ENCODE assay signal across 14 mouse cellular contexts in the genomic region with DNA sequence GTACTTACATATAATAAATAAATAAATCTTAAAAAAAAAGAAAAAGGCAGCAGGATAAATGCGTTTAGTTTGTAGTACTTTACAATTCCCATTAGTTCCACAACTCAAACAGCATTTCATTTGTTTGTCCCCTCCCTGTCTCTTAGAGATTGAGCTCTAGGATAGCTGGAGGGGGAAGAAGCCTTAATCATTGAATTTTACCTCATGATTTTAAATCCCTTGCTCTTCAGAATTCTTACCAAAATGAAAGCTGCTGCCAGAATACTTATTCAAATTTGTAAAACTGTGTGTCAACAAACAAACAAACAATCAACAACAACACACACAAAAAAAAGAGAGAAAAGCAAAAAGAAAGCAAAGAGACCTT. TPM values are rescaled to one million over a fixed set of nuclear protein-coding genes. Genes with fewer than 3 reads are reported as not detected.
DNase-seq lines count a peak whose midpoint lies in the region; ATAC-seq and TF ChIP-seq lines count a peak whose summit lies in the region.
"Had no signal": no experiment of that assay in that cellular context is flagged by ENCODE, and none has a peak within 500 bp of the region (broad histone marks: within the 10 kb centered on the region; RNA-seq: fewer than 3 reads in every experiment).

No protein-coding gene starts in this region.

- no peaks in the 10 kb centered on the region for H3K9me3 ChIP-seq in limb, embryonic 12.5 days
- no peaks in the 10 kb centered on the region for H3K9me3 ChIP-seq in limb, embryonic 10.5 days (replicated peaks)
- H3K9me3 ChIP-seq in CH12.LX (replicated peaks; ENCODE audit: low read length) = no peaks in the 10 kb centered on the region
- H3K9me3 ChIP-seq in liver, embryonic 12.5 days (replicated peaks) = no peaks in the 10 kb centered on the region
- H3K9me3 ChIP-seq: forebrain, embryonic 12.5 days had no signal

- no peaks in the 10 kb centered on the region for H3K27me3 ChIP-seq in heart, adult 2 months (ENCODE audit: control insufficient read depth, insufficient read depth, low read length)
- no peaks in the 10 kb centered on the region for H3K27me3 ChIP-seq in limb, embryonic 12.5 days
- H3K27me3 ChIP-seq in limb, embryonic 10.5 days (ENCODE audit: low read depth, poor library complexity, severe bottlenecking) = no peaks in the 10 kb centered on the region
- H3K27me3 ChIP-seq in CH12.LX (replicated peaks) = no peaks in the 10 kb centered on the region
- no peaks in the 10 kb centered on the region for H3K27me3 ChIP-seq in liver, embryonic 12.5 days (replicated peaks)
- H3K27me3 ChIP-seq: forebrain, embryonic 12.5 days had no signal

- H3K4me2 ChIP-seq in limb, embryonic 12.5 days = no peak overlapping the region
- H3K4me2 ChIP-seq in CH12.LX (ENCODE audit: insufficient read depth, low read depth, poor library complexity, severe bottlenecking) = peak overlapping the region; percentile 34; the same call in 1 of the 2 replicates
- H3K4me2 ChIP-seq in liver, embryonic 12.5 days = peak overlapping the region; percentile 79

- no peak overlapping the region for H3K4me3 ChIP-seq in heart, adult 2 months
- no peak overlapping the region for H3K4me3 ChIP-seq in limb, embryonic 12.5 days (replicated peaks)
- H3K4me3 ChIP-seq in limb, embryonic 10.5 days = no peak overlapping the region
- no peak overlapping the region for H3K4me3 ChIP-seq in CH12.LX (replicated peaks in 1 of 3; ENCODE audit: low read depth in 2 of 3, low read length in 2 of 3, poor library complexity in 1 of 3)
- peak overlapping the region; percentile 67 for H3K4me3 ChIP-seq in liver, embryonic 12.5 days

- DNase-seq in heart, adult 2 months = no peak
- no peak for DNase-seq in heart, postnatal 36 days
- DNase-seq in limb, embryonic 10.5 days (ENCODE audit: low spot score) = no peak
- no peak for DNase-seq in CH12.LX (ENCODE audit: extremely low read depth)
- DNase-seq in left cerebral cortex, adult 9 months (ENCODE audit: low spot score in 2 of 2) = no peak
- DNase-seq in left cerebral cortex, postnatal 4 days = no peak
- DNase-seq: gastrocnemius, postnatal 25 days; heart, postnatal 10 days; kidney, adult 11 months; thymus, postnatal 4 days had no signal

- 78% methylated on average over 1 of the region's 1 CpGs for WGBS in heart, adult 2 months
- 96% methylated on average over 1 of the region's 1 CpGs for WGBS in limb, embryonic 12.5 days
- WGBS in limb, embryonic 10.5 days = 91% methylated on average over 1 of the region's 1 CpGs
- WGBS in liver, embryonic 12.5 days (ENCODE audit: insufficient replicate concordance) = 71% methylated on average over 1 of the region's 1 CpGs

- intact Hi-C loops in heart, adult 2 months (cut with DNase I) = no loop called here
- intact Hi-C loops in heart, postnatal 36 days (cut with DNase I) = no loop called here
- intact Hi-C loops in left cerebral cortex, postnatal 4 days (cut with DNase I) = no loop called here

- no peak for ATAC-seq in limb, embryonic 12.5 days (ENCODE audit: insufficient number of reproducible peaks, insufficient read depth, low FRiP score, low TSS enrichment, low read depth)
- no peak for ATAC-seq in liver, embryonic 12.5 days

- dilution Hi-C loops in CH12.LX (cut with MboI; ENCODE audit: extremely low pct_ligation_motif_present, extremely low pct_unique_long_range_greater_than_20kb, low sequenced_read_pairs) = no loop called here

- in situ Hi-C loops in CH12.LX (cut with MboI; ENCODE audit: low pct_ligation_motif_present, low pct_unique_long_range_greater_than_20kb, low sequenced_read_pairs) = no loop called here

- H3K79me2 ChIP-seq in heart, adult 2 months (replicated peaks; ENCODE audit: control insufficient read depth, insufficient read depth, low read length) = no peaks in the 10 kb centered on the region
- H3K79me2 ChIP-seq in CH12.LX (replicated peaks; ENCODE audit: control insufficient read depth, extremely low read depth, insufficient read depth, poor library complexity, severe bottlenecking) = peaks cover 21% of the 10 kb centered on the region

- TF ChIP-seq RAD21 in CH12.LX (IDR thresholded peaks at IDR 0.05; ENCODE audit: low read depth, low read length) = no peak

- TF ChIP-seq POLR2A in heart, adult 2 months (IDR thresholded peaks at IDR 0.05; ENCODE audit: insufficient read depth, low read depth, low read length) = no peak
- no peak for TF ChIP-seq POLR2A in CH12.LX (IDR thresholded peaks at IDR 0.05; ENCODE audit: low read depth, low read length)

- peaks cover 4% of the 10 kb centered on the region for H3K4me1 ChIP-seq in heart, adult 2 months (ENCODE audit: control insufficient read depth, insufficient read depth, low read length)
- H3K4me1 ChIP-seq in limb, embryonic 12.5 days (replicated peaks) = peaks cover 35% of the 10 kb centered on the region
- H3K4me1 ChIP-seq in limb, embryonic 10.5 days = peaks cover 44% of the 10 kb centered on the region
- peaks cover 6 to 43% of the 10 kb centered on the region in 2 experiments for H3K4me1 ChIP-seq in CH12.LX (ENCODE audit: control insufficient read depth in 1 of 2, insufficient read depth in 2 of 2)
- peaks cover 68% of the 10 kb centered on the region for H3K4me1 ChIP-seq in liver, embryonic 12.5 days

- no peaks in the 10 kb centered on the region for H3K36me3 ChIP-seq in heart, adult 2 months (ENCODE audit: control insufficient read depth, insufficient read depth, low read length)
- H3K36me3 ChIP-seq in limb, embryonic 12.5 days = peaks cover 2% of the 10 kb centered on the region; the same call in 1 of the 2 replicates
- peaks cover 5% of the 10 kb centered on the region for H3K36me3 ChIP-seq in limb, embryonic 10.5 days
- peaks cover 3 to 5% of the 10 kb centered on the region in 2 experiments for H3K36me3 ChIP-seq in CH12.LX (replicated peaks in 1 of 2; ENCODE audit: control insufficient read depth in 1 of 2, insufficient read depth in 1 of 2, low read length in 1 of 2)
- peaks cover 9% of the 10 kb centered on the region for H3K36me3 ChIP-seq in liver, embryonic 12.5 days
- H3K36me3 ChIP-seq: forebrain, embryonic 12.5 days had no signal

- TF ChIP-seq EP300 in heart, adult 2 months (IDR thresholded peaks at IDR 0.05; ENCODE audit: insufficient read depth, low read depth, low read length) = no peak
- TF ChIP-seq EP300 in CH12.LX (IDR thresholded peaks at IDR 0.05; ENCODE audit: low read length) = no peak

- peak overlapping the region; percentile 99 for H3K27ac ChIP-seq in heart, adult 2 months
- peak overlapping the region; percentile 100 for H3K27ac ChIP-seq in limb, embryonic 12.5 days
- no peak overlapping the region; the same call in 1 of the 2 replicates for H3K27ac ChIP-seq in limb, embryonic 10.5 days
- no peak overlapping the region for H3K27ac ChIP-seq in CH12.LX (ENCODE audit: insufficient read depth, low read depth)
- peak overlapping the region; percentile 100 for H3K27ac ChIP-seq in liver, embryonic 12.5 days

- no peak for TF ChIP-seq CTCF in heart, adult 2 months (IDR thresholded peaks at IDR 0.05)
- no peak for TF ChIP-seq CTCF in CH12.LX (conservative IDR thresholded peaks at IDR 0.05 in 1 of 2, IDR thresholded peaks at IDR 0.05 in 1 of 2; ENCODE audit: low read depth in 2 of 2, low read length in 2 of 2)

- no peak overlapping the region for H3K9ac ChIP-seq in heart, adult 2 months (ENCODE audit: low read depth, low read length)
- no peak overlapping the region for H3K9ac ChIP-seq in limb, embryonic 12.5 days (replicated peaks)
- no peak overlapping the region for H3K9ac ChIP-seq in CH12.LX (ENCODE audit: insufficient read depth, low read depth)
- peak overlapping the region; percentile 91 for H3K9ac ChIP-seq in liver, embryonic 12.5 days

RNA-seq across cellular contexts. Expression of a gene that starts 1.2 kb away (rescaled TPM):
- total RNA-seq in heart, adult 2 months (2021) = 1 to 10 TPM; 5.9 to 6.5 TPM
- 0.16 and 0.56 TPM in 2 replicates for polyA plus RNA-seq in heart, adult 2 months (2012; rRNA removed)
- 1 to 10 TPM; 8.2 to 8.5 TPM for total RNA-seq in heart, postnatal 36 days (2021)
- 0.70 and 0.89 TPM in 2 replicates for polyA plus RNA-seq in limb, embryonic 12.5 days (2016; fragmentation: Nextera tagmentation; extraction: Ambion mirVana)
- 0.65 and 0.68 TPM in 2 replicates for polyA plus RNA-seq in limb, embryonic 10.5 days (2016; fragmentation: Nextera tagmentation; extraction: Ambion mirVana)
- 78.2 and 135 TPM in 2 replicates for total RNA-seq in CH12.LX (2012; rRNA removed)
- 2.7 and 3.6 TPM in 2 replicates for total RNA-seq in CH12.LX (2014; rRNA removed)
- 0.16 TPM in 2 replicates for polyA plus RNA-seq in CH12.LX (2012; ENCODE audit: insufficient read length, low read depth)
- polyA plus RNA-seq in liver, embryonic 12.5 days (2016; fragmentation: Nextera tagmentation; extraction: Ambion mirVana) = 0.92 and 1.0 TPM in 2 replicates
- 10 to 100 TPM; 21.6 to 22.7 TPM for total RNA-seq in left cerebral cortex, postnatal 4 days (2021)

RNA-seq across cellular contexts. Expression of a gene that starts 2.7 kb away (rescaled TPM):
- total RNA-seq in heart, adult 2 months (2021) = 10 to 100 TPM; 29.4 to 30.1 TPM
- 24.6 and 49.4 TPM in 2 replicates for polyA plus RNA-seq in heart, adult 2 months (2012; rRNA removed)
- total RNA-seq in heart, postnatal 36 days (2021) = 10 to 100 TPM; 29.9 to 30.9 TPM
- polyA plus RNA-seq in limb, embryonic 12.5 days (2016; fragmentation: Nextera tagmentation; extraction: Ambion mirVana) = 99.7 and 111 TPM in 2 replicates
- 74.8 and 75.6 TPM in 2 replicates for polyA plus RNA-seq in limb, embryonic 10.5 days (2016; fragmentation: Nextera tagmentation; extraction: Ambion mirVana)
- total RNA-seq in CH12.LX (2012; rRNA removed) = 196 and 217 TPM in 2 replicates
- 124 and 125 TPM in 2 replicates for total RNA-seq in CH12.LX (2014; rRNA removed)
- 158 and 184 TPM in 2 replicates for polyA plus RNA-seq in CH12.LX (2012; ENCODE audit: insufficient read length, low read depth)
- 196 and 207 TPM in 2 replicates for polyA plus RNA-seq in liver, embryonic 12.5 days (2016; fragmentation: Nextera tagmentation; extraction: Ambion mirVana)
- 10 to 100 TPM; 49.9 to 51.7 TPM for total RNA-seq in left cerebral cortex, postnatal 4 days (2021)

RNA-seq across cellular contexts. Expression of a gene that starts 22.0 kb away (rescaled TPM):
- 1 to 10 TPM in 1 of 2 experiments, under 1 TPM in 1; 0.44 to 1.8 TPM for total RNA-seq in heart, adult 2 months (2021)
- 0.59 and 0.61 TPM in 2 replicates for polyA plus RNA-seq in heart, adult 2 months (2012; rRNA removed)
- total RNA-seq in heart, postnatal 36 days (2021) = under 1 TPM; 0.27 to 0.36 TPM
- polyA plus RNA-seq in limb, embryonic 12.5 days (2016; fragmentation: Nextera tagmentation; extraction: Ambion mirVana) = 3.6 and 4.0 TPM in 2 replicates
- 1.3 and 1.4 TPM in 2 replicates for polyA plus RNA-seq in limb, embryonic 10.5 days (2016; fragmentation: Nextera tagmentation; extraction: Ambion mirVana)
- total RNA-seq in CH12.LX (2012; rRNA removed) (9.9 and 10.7 TPM in 2 replicates), CH12.LX (2014; rRNA removed) (8.8 and 10.1 TPM in 2 replicates)
- 13.1 and 13.5 TPM in 2 replicates for polyA plus RNA-seq in CH12.LX (2012; ENCODE audit: insufficient read length, low read depth)
- polyA plus RNA-seq in liver, embryonic 12.5 days (2016; fragmentation: Nextera tagmentation; extraction: Ambion mirVana) = 1.2 and 1.3 TPM in 2 replicates
- 1 to 10 TPM; 2.0 to 2.6 TPM for total RNA-seq in left cerebral cortex, postnatal 4 days (2021)
- total RNA-seq: gastrocnemius, postnatal 25 days had no signal

RNA-seq across cellular contexts. Expression of a gene that starts 22.6 kb away (rescaled TPM):
- total RNA-seq in heart, adult 2 months (2021) = 10 to 100 TPM; 67.6 to 68.1 TPM
- 28.7 and 28.9 TPM in 2 replicates for polyA plus RNA-seq in heart, adult 2 months (2012; rRNA removed)
- 10 to 100 TPM; 63.3 to 64.1 TPM for total RNA-seq in heart, postnatal 36 days (2021)
- polyA plus RNA-seq in limb, embryonic 12.5 days (2016; fragmentation: Nextera tagmentation; extraction: Ambion mirVana) = 133 and 139 TPM in 2 replicates
- polyA plus RNA-seq in limb, embryonic 10.5 days (2016; fragmentation: Nextera tagmentation; extraction: Ambion mirVana) = 164 and 168 TPM in 2 replicates
- total RNA-seq in CH12.LX (2012; rRNA removed) (49.1 and 51.3 TPM in 2 replicates), CH12.LX (2014; rRNA removed) (27.7 and 29.5 TPM in 2 replicates)
- 189 and 212 TPM in 2 replicates for polyA plus RNA-seq in CH12.LX (2012; ENCODE audit: insufficient read length, low read depth)
- polyA plus RNA-seq in liver, embryonic 12.5 days (2016; fragmentation: Nextera tagmentation; extraction: Ambion mirVana) = 95.0 and 97.3 TPM in 2 replicates
- total RNA-seq in left cerebral cortex, postnatal 4 days (2021) = 100 to 1,000 TPM in 1 of 2 experiments, 10 to 100 TPM in 1; 97.6 to 104 TPM

RNA-seq across cellular contexts. Expression of a gene that starts 23.8 kb away (rescaled TPM):
- total RNA-seq in heart, adult 2 months (2021) = not detected
- not detected in 2 replicates for polyA plus RNA-seq in heart, adult 2 months (2012; rRNA removed)
- total RNA-seq in heart, postnatal 36 days (2021) = not detected
- 0.22 TPM in 1 of 2 replicates, not detected in the other for polyA plus RNA-seq in limb, embryonic 12.5 days (2016; fragmentation: Nextera tagmentation; extraction: Ambion mirVana)
- polyA plus RNA-seq in limb, embryonic 10.5 days (2016; fragmentation: Nextera tagmentation; extraction: Ambion mirVana) = 0.11 and 0.16 TPM in 2 replicates
- total RNA-seq in CH12.LX (2012; rRNA removed) = 0.08 and 0.13 TPM in 2 replicates
- 0.08 TPM in 1 of 2 replicates, not detected in the other for total RNA-seq in CH12.LX (2014; rRNA removed)
- polyA plus RNA-seq in CH12.LX (2012; ENCODE audit: insufficient read length, low read depth) = 0.08 and 0.10 TPM in 2 replicates
- 0.07 TPM in 1 of 2 replicates, not detected in the other for polyA plus RNA-seq in liver, embryonic 12.5 days (2016; fragmentation: Nextera tagmentation; extraction: Ambion mirVana)
- under 1 TPM; 0.14 to 0.22 TPM for total RNA-seq in left cerebral cortex, postnatal 4 days (2021)
- total RNA-seq: gastrocnemius, postnatal 25 days; heart, postnatal 10 days; megakaryocyte progenitor cell, adult 5-6 weeks had no signal

Comparison
In these comparisons a context has a peak if more than half of its experiments do, and no peak if none do; other contexts are left out.
1. H3K27ac ChIP-seq: peak in heart, adult 2 months (single experiment), limb, embryonic 12.5 days (single experiment) and liver, embryonic 12.5 days (single experiment); none in limb, embryonic 10.5 days (single experiment) and CH12.LX (single experiment).